Mouse (Mus musculus) olfactory bulb, adult 2 months (tissue): Measurements from ENCODE around the gene Gm9970. TPM values are rescaled to one million over a fixed set of nuclear protein-coding genes. Genes with fewer than 3 reads are reported as not detected.
"Not testable (repeated sequence)": the region's sequence is repeated elsewhere in the genome, so short reads cannot be mapped to it uniquely, and the experiment has no call there.

ENCODE experiments used
- H3K27ac ChIP-seq: fragments of 200-500 bp; 2 replicates; pipeline ENCODE4 v1.5.1; 2012; ENCODE audit warnings: low read depth, low read length; ENCODE audit not compliant: insufficient read depth
- H3K4me1 ChIP-seq: fragments of 200-500 bp; 2 replicates; pipeline ENCODE4 v1.6.1; 2012; ENCODE audit warnings: low read length; ENCODE audit not compliant: control insufficient read depth, insufficient read depth
- H3K4me3 ChIP-seq: fragments of 200-500 bp; 2 replicates; pipeline ENCODE4 v1.5.1; 2012; ENCODE audit warnings: mild to moderate bottlenecking, low read depth, low read length, moderate library complexity; ENCODE audit not compliant: insufficient read depth
- CTCF ChIP-seq: fragments of 200-500 bp; IDR thresholded peaks from 2 replicates; pipeline ENCODE4 v1.5.1; 2012; ENCODE audit warnings: low read depth, mild to moderate bottlenecking, low read length, moderate library complexity; ENCODE audit not compliant: insufficient read depth
- POLR2A ChIP-seq: fragments of 200-500 bp; IDR thresholded peaks from 2 replicates; pipeline ENCODE4 v1.6.1; 2012; ENCODE audit warnings: mild to moderate bottlenecking, low read depth, low read length, moderate library complexity; ENCODE audit not compliant: insufficient read depth
- WGBS: fragments of 180-500 bp; shearing (Covaris S2); methylation state at CpG from one replicate; pipeline ENCODE4 v1.1.7; 2018; 5-methylcytosine and 5-hydroxymethylcytosine counted together
- polyA plus RNA-seq: library from polyadenylated mRNA; stranded (reverse); fragments of >200 nt; gene quantifications from 2 replicates; pipeline ENCODE4 v1.2.4, GENCODE M21; 2012; ENCODE audit warnings: low replicate concordance; ENCODE audit not compliant: missing spikeins, insufficient read depth, insufficient read length

The Gm9970 gene
- polyA plus RNA-seq, 1 experiment, result not detected

GRCm38 (mm10) chr5:31218294-31218693 lies 22.7 kb downstream of the Gm9970 start:
- Histone ChIP-seq H3K27ac (no peak overlapping the region), H3K4me1 (0 out of 2 replicates have a peak, but pooled peaks cover 2% of the 10 kb centered on the region), H3K4me3 (no peak overlapping the region)
- WGBS, result 57% methylated on average over 7 of the region's 7 CpGs
- no peak for TF ChIP-seq CTCF

DNA sequence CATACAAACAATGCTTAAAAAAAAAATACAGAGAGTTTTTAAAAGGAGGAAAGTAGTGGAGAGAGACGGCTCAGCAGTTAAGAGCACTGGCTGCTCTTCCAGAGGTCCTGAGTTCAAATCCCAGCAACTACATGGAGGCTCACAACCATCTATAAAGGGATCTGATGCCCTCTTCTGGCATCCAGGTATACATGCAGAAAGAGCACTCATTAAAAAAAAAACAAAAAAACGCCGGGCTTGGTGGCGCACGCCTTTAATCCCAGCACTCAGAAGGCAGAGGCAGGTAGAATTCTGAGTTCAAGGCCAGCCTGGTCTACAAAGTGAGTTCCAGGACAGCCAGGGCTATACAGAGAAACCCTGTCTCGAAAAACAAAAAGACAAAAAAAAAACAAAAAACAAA lies 24.5 kb downstream of the Gm9970 start:
- not testable (repeated sequence) for H3K27ac ChIP-seq, H3K4me1 ChIP-seq
- WGBS, result 82% methylated on average over 6 of the region's 6 CpGs

GRCm38 (mm10) chr5:31204421-31204820 lies 36.6 kb downstream of the Gm9970 start:
- TF ChIP-seq POLR2A (no peak), CTCF (no peak)
- no peak overlapping the region for H3K4me3 ChIP-seq
- H3K4me1 ChIP-seq, result peaks cover 17% of the 10 kb centered on the region
- no peak overlapping the region for H3K27ac ChIP-seq
- 94% methylated on average over 6 of the region's 6 CpGs for WGBS

More for the DNA sequence above, 24.5 kb downstream of the Gm9970 start:
- H3K4me3 ChIP-seq, result not testable (repeated sequence)

DNA sequence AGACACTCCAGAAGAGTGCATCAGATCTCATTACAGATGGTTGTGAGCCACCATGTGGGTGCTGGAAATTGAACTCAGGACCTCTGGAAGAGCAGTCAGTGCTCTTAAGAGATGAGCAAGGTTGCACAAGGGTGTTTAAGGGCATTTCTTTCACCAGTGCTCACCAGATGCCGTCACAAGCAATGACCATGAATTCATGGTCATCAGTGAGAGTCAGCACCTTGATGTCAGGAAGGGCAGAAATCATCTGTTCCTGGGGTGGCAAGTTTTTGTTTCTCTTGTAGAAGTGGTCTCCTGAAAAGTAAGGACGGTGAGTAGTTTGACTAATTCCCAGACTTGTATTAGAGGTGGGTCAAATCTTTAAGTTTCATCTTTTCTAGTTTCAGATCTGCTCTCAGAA lies 37.2 kb downstream of the Gm9970 start:
- Histone ChIP-seq H3K4me1 (peaks cover 17% of the 10 kb centered on the region), H3K4me3 (no peak overlapping the region), H3K27ac (no peak overlapping the region)
- TF ChIP-seq CTCF, result no peak
- TF ChIP-seq POLR2A, result no peak
- WGBS, result 98% methylated on average over 2 of the region's 2 CpGs

DNA sequence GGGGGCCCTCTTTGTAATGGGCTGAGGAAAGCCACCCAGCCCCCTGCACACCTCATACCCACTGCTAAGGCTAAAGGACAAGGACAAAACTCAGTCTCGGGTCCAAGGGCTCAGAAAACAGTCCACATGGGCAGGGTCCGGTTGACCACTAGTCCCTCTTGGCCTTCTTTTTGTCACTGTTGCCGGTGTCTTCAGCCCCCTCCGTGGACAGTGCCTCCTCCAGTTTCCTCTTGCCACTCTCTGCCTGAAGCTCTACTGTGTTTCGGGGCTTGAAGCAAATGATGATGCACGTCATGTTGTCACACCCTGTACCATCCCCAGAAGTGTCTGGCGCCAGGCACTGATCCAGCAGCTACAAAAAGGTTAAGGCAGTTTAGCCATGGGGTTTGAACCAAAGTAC lies 38.1 kb downstream of the Gm9970 start:
- Histone ChIP-seq H3K4me3 (peak overlapping the region; percentile 53), H3K4me1 (peaks cover 17% of the 10 kb centered on the region), H3K27ac (0 out of 2 replicates have a peak overlapping the region, but pooled peaks have one; percentile 28)
- TF ChIP-seq POLR2A (no peak), CTCF (no peak)
- 88% methylated on average over 7 of the region's 7 CpGs for WGBS

DNA sequence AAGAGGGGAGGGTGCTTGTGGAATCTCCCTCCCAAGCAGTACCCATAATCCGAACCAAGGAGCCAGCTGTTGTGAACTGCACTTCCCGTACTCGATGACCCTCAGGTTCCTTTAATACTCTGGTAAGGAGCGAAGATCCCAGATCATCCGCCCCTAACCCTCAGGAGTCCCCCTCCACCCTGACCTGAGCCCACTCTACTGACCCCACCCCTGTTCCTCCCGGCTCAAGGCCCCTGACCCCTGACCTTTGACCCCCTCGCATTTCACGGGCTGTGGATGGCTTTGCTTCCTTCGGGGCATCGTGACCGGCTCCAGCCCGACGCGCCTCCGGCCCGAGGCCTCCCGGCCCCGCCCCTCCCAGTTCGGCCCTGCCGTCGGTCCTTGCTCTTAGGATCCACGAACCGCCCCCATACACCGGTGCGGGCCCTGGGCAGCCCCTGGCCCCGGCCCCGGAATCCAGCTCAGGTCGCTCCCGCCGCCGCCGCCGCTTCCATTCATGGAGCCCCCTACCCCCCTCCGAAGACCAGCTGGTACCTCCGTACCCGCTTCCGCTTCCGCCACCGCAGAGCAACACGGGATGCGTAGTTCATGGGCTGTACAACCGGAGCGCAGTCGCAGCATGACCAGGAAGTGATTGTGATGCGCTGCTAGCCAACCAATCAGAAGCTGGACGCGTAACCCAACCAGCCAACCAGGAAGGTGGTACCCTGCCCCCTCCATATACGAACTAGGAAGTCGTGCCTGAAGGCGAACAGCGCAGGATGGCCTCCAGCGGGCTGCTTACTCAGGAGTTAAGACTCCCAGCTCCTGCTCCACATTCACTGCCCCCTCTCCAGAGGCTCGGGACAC lies 39.1 kb downstream of the Gm9970 start, which contains the start of gene Zfp513:
TSS of gene Zfp513 (minus strand) at position 562 of the 849 bp plus-strand sequence.
- TF ChIP-seq POLR2A (peak; percentile 56), CTCF (no peak)
- under 1% methylated on average over 53 of the region's 53 CpGs for WGBS
- Histone ChIP-seq H3K4me3 (peak within 1 kb of the TSS; percentile 69), H3K27ac (peak within 1 kb of the TSS; percentile 28), H3K4me1 (peaks cover 17% of the 10 kb centered on the region)

DNA sequence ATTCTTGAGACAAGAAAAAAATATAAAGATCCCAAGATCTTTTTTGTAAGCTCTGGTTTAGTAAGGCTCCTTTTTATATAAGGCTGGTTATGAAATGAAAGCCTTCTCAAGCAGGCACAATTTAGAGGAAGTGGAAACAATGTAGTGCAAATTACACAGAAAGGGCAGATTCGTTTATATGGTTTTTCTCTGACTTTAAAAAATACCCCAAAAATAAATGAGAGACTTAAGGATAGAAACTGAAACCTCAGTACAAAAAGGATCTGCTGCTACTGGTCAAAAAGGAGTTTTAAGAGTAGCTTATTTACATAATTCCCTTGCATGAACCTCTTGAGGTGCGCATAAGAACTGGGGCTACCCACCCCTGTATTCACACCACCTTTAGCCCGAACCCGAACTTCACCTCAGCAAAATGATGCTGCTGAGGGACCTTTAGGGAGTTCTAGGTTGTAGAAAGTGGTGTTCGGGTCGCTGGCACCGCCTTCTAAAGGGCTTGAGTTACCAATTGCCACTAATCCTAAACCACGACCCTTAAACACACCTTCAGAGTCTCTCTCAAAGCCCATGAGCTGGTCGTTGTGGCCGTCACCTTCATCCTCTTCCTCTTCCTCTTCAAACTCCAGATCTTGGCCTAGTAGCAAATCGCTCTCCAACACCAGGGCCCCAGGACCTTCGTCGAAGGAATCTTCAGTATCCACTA lies 39.8 kb downstream of the Gm9970 start:
- peak overlapping the region; percentile 25; the same call in 1 of the 2 replicates for H3K27ac ChIP-seq
- peaks cover 17% of the 10 kb centered on the region for H3K4me1 ChIP-seq
- peak overlapping the region; percentile 69 for H3K4me3 ChIP-seq
- 10% methylated on average over 13 of the region's 13 CpGs for WGBS
- no peak for TF ChIP-seq CTCF
- no peak for TF ChIP-seq POLR2A

DNA sequence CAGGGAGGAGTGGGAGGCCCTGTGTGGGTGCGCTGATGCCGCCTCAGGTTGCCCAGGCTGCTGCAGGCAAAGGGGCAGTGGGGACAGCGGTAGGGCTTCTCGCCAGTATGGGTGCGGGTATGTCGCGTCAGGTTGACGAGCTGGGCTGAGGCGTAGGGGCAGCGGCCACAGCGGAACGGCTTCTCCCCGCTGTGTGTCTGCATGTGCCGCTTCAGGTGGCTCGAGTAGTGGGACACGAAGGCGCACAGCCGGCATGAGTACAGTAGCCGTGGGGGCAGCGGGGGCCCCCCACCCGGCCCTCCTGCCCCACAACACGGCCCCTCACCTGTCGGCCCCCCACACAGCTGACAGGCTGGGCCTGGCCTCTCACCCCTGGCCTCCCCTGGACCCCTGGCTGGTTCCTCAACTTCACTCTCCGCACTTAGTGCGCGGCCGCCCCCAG lies 40.7 kb downstream of the Gm9970 start:
- WGBS, result 88% methylated on average over 27 of the region's 27 CpGs
- H3K4me3 ChIP-seq, result no peak overlapping the region
- no peak overlapping the region for H3K27ac ChIP-seq
- H3K4me1 ChIP-seq, result peaks cover 17% of the 10 kb centered on the region
- TF ChIP-seq CTCF, result no peak
- no peak for TF ChIP-seq POLR2A

DNA sequence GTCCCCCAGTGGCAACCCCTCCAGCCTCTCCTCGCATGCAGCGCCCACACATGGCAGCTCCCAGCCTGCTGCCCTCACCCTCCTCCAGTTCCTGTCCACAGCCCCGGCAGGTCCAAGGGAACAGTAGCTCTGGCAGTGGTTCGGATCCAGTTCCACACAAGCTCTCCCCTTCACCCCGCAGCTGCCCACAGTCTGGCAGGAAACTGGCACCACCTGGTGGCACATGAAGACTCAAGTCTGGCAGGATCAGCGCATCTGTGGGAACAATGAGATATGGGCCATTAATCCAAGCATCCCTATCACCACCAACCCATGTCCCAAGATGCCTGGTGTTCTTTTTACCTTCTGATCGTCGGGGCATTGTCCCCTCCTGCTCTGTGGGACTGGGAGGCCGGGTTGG lies 41.1 kb downstream of the Gm9970 start:
- WGBS, result 63% methylated on average over 9 of the region's 9 CpGs
- TF ChIP-seq POLR2A (no peak), CTCF (0 out of 2 replicates have a peak, but pooled peaks have one; percentile 25)
- H3K4me1 ChIP-seq, result peaks cover 17% of the 10 kb centered on the region
- no peak overlapping the region for H3K4me3 ChIP-seq
- no peak overlapping the region for H3K27ac ChIP-seq
